Mouse (Mus musculus): ENCODE measurements around the gene Ccdc159. TPM values are rescaled to one million over a fixed set of nuclear protein-coding genes. Genes with fewer than 3 reads are reported as not detected.

The Ccdc159 gene
- polyA plus RNA-seq, 1 experiment from 2014 or later, result 5.5 TPM

DNA sequence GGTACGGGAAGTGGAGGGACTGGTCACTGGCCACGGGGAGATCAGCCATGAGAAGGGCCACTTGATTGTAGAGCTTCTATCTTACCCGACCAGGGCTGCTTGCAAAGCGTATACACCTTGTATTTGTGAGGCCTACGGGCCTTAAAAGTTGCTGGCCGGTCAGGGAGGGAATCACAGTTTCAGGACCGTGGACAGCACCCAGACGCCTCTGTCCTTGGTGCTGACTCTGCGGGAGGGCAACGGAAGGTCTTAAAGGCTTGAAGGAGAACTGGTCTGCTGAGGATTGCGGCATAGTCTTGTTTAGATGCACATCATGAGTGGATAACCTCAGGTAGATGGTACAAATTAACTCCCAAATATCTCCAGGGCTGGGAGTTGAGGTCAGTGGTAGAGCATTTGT, 23.1 kb downstream of the Ccdc159 start:
- Histone ChIP-seq H3K4me1 (no peaks in the 10 kb centered on the region), H3K4me2 (replicated peaks) (no peak overlapping the region), H3K36me3 (no peaks in the 10 kb centered on the region), H3K27me3 (peaks cover 13% of the 10 kb centered on the region; the same call in 1 of the 2 replicates), H3K27ac (replicated peaks) (no peak overlapping the region), H3K4me3 (replicated peaks) (no peak overlapping the region), H3K9me3 (replicated peaks) (no peaks in the 10 kb centered on the region), H3K9ac (no peak overlapping the region)
- 16% methylated on average over 11 of the region's 11 CpGs for WGBS
- no peak for ATAC-seq (ENCODE audit: insufficient number of reproducible peaks, low FRiP score, low TSS enrichment, low read depth)

GRCm38 (mm10) chr9:21951977-21952376, 24.7 kb downstream of the Ccdc159 start:
- Histone ChIP-seq H3K9me3 (replicated peaks) (no peaks in the 10 kb centered on the region), H3K36me3 (no peaks in the 10 kb centered on the region), H3K4me2 (replicated peaks) (no peak overlapping the region), H3K4me1 (peaks cover 7% of the 10 kb centered on the region), H3K9ac (no peak overlapping the region), H3K27ac (replicated peaks) (no peak overlapping the region), H3K27me3 (peaks cover 11% of the 10 kb centered on the region; the same call in 1 of the 2 replicates), H3K4me3 (replicated peaks) (no peak overlapping the region)
- ATAC-seq (ENCODE audit: insufficient number of reproducible peaks, low FRiP score, low TSS enrichment, low read depth), result no peak
- WGBS, result 78% methylated on average over 3 of the region's 3 CpGs

DNA sequence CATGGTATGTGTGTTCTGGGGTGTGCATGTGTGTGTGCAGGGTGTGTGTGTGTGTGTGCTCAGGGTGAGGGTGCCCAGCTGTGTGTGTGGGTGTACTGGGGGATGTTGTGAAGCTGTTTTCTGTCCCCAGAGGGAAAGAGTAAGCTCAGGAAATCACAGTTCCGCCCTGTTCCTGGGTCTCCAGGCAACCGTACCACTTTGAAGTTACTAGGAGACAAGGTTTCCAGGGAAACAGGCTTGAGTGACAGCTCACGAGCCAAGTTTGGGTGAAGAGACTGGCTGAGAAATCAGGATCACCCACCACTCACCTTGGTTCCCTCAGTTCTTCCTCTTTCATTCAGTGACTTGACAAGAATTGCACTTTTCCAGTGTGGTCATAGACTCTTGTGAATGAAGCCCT, 26.3 kb downstream of the Ccdc159 start:
- no peak for ATAC-seq (ENCODE audit: insufficient number of reproducible peaks, low FRiP score, low TSS enrichment, low read depth)
- H3K4me1 ChIP-seq, result peaks cover 7% of the 10 kb centered on the region
- no peaks in the 10 kb centered on the region for H3K36me3 ChIP-seq
- no peak overlapping the region for H3K27ac ChIP-seq (replicated peaks)
- H3K27me3 ChIP-seq, result no peaks in the 10 kb centered on the region
- no peak overlapping the region for H3K9ac ChIP-seq
- no peak overlapping the region for H3K4me2 ChIP-seq (replicated peaks)
- H3K9me3 ChIP-seq (replicated peaks), result no peaks in the 10 kb centered on the region
- 13% methylated on average over 3 of the region's 3 CpGs for WGBS
- H3K4me3 ChIP-seq (replicated peaks), result no peak overlapping the region

DNA sequence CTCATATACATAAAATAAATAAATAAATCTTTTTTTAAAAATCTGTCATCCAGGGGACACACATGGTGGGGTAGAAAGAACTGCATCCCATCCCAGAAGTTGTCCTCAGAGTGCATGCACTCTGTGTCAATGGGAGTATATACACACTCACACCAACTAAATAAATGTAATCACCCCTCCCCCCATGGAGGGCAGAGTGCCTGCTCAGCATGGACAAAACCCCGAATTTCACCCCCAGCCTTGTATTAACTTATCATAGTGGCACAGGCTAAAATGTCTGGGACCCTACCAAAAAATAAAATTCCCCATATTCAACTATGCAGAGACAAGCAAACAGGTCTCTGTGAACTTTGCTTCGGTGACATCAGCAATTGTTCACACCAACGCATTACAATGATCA, 27.4 kb downstream of the Ccdc159 start:
- Histone ChIP-seq H3K9ac (no peak overlapping the region), H3K4me1 (peaks cover 7% of the 10 kb centered on the region), H3K9me3 (replicated peaks) (no peaks in the 10 kb centered on the region), H3K4me3 (replicated peaks) (no peak overlapping the region), H3K36me3 (no peaks in the 10 kb centered on the region), H3K27ac (replicated peaks) (no peak overlapping the region), H3K27me3 (peaks cover 4% of the 10 kb centered on the region), H3K4me2 (replicated peaks) (0 out of 2 replicates have a peak overlapping the region, but pooled peaks have one; percentile 63)
- no peak for ATAC-seq (ENCODE audit: insufficient number of reproducible peaks, low FRiP score, low TSS enrichment, low read depth)
- 79% methylated on average over 3 of the region's 3 CpGs for WGBS

DNA sequence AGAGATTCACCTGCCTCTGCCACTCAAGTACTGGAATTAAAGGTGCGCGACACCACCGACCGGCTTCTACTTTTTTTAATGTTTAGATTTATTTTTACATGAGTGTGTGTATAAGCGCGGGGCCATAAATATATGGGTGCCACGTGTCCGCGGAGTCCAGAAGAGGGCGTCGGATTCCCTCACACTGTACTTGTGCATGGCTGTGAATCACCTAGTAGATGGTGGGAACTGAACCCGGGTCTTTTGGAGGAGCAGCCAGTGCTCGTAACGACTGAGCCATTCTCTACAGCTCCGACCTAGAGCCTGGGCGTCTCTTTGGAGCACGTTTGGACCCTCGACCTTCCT, 27.9 kb downstream of the Ccdc159 start:
- H3K27ac ChIP-seq (replicated peaks), result peak overlapping the region; percentile 93; the same call in 1 of the 2 replicates
- H3K4me3 ChIP-seq (replicated peaks), result peak overlapping the region; percentile 85
- no peaks in the 10 kb centered on the region for H3K9me3 ChIP-seq (replicated peaks)
- H3K36me3 ChIP-seq, result no peaks in the 10 kb centered on the region
- peak; percentile 50 for ATAC-seq (ENCODE audit: insufficient number of reproducible peaks, low FRiP score, low TSS enrichment, low read depth)
- H3K4me2 ChIP-seq (replicated peaks), result peak overlapping the region; percentile 63
- H3K27me3 ChIP-seq, result peaks cover 10% of the 10 kb centered on the region
- H3K9ac ChIP-seq, result no peak overlapping the region
- H3K4me1 ChIP-seq, result peaks cover 7% of the 10 kb centered on the region
- WGBS, result 2% methylated on average over 18 of the region's 18 CpGs

GRCm38 (mm10) chr9:21955570-21956281, 28.5 kb downstream of the Ccdc159 start, which contains the start of gene Swsap1:
TSS of gene Swsap1 (plus strand) at chr9:21955755.
- peak; percentile 98 for ATAC-seq (ENCODE audit: insufficient number of reproducible peaks, low FRiP score, low TSS enrichment, low read depth)
- peak within 1 kb of the TSS; percentile 63 for H3K4me2 ChIP-seq (replicated peaks)
- no peaks in the 10 kb centered on the region for H3K9me3 ChIP-seq (replicated peaks)
- H3K27ac ChIP-seq (replicated peaks), result peak within 1 kb of the TSS; percentile 93
- under 1% methylated on average over 54 of the region's 54 CpGs for WGBS
- H3K4me3 ChIP-seq (replicated peaks), result peak within 1 kb of the TSS; percentile 85
- H3K36me3 ChIP-seq, result no peaks in the 10 kb centered on the region
- H3K27me3 ChIP-seq, result peaks cover 15% of the 10 kb centered on the region
- H3K4me1 ChIP-seq, result peaks cover 11% of the 10 kb centered on the region
- peak within 1 kb of the TSS; percentile 62 for H3K9ac ChIP-seq

GRCm38 (mm10) chr9:21958372-21958771, 31.1 kb downstream of the Ccdc159 start:
- Histone ChIP-seq H3K27me3 (peaks cover 41% of the 10 kb centered on the region), H3K36me3 (no peaks in the 10 kb centered on the region), H3K4me2 (replicated peaks) (no peak overlapping the region), H3K4me1 (peaks cover 37% of the 10 kb centered on the region), H3K27ac (replicated peaks) (no peak overlapping the region), H3K9me3 (replicated peaks) (no peaks in the 10 kb centered on the region), H3K9ac (no peak overlapping the region), H3K4me3 (replicated peaks) (no peak overlapping the region)
- whole genome bisulfite sequencing, result 84% methylated on average over 5 of the region's 5 CpGs
- ATAC-seq (ENCODE audit: insufficient number of reproducible peaks, low FRiP score, low TSS enrichment, low read depth), result no peak

DNA sequence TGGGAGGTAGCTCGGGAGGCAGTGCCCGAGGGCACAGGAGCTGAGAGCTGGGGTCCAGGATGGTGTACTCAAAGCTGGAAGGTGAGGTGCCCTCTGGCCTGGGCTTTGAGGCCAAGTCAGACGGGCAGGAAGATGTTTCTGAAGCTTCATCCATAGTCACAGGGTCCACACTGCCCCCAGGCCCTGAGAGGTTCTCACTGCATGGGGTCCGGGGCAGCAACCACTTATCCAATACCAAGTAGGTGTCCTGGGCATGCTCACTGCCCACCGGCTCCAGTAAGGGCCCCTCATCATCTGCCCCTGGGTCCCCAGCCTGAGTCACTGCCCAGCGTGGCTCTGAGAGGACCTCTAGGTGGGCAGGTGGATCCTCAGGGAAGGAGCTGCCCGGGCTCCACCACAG, 32.0 kb downstream of the Ccdc159 start:
- H3K9me3 ChIP-seq (replicated peaks), result no peaks in the 10 kb centered on the region
- no peak overlapping the region for H3K4me2 ChIP-seq (replicated peaks)
- 81% methylated on average over 7 of the region's 7 CpGs for WGBS
- H3K27ac ChIP-seq (replicated peaks), result no peak overlapping the region
- H3K4me3 ChIP-seq (replicated peaks), result no peak overlapping the region
- H3K36me3 ChIP-seq, result no peaks in the 10 kb centered on the region
- peaks cover 41% of the 10 kb centered on the region for H3K4me1 ChIP-seq
- no peak overlapping the region for H3K9ac ChIP-seq
- H3K27me3 ChIP-seq, result peaks cover 42% of the 10 kb centered on the region
- no peak for ATAC-seq (ENCODE audit: insufficient number of reproducible peaks, low FRiP score, low TSS enrichment, low read depth)

DNA sequence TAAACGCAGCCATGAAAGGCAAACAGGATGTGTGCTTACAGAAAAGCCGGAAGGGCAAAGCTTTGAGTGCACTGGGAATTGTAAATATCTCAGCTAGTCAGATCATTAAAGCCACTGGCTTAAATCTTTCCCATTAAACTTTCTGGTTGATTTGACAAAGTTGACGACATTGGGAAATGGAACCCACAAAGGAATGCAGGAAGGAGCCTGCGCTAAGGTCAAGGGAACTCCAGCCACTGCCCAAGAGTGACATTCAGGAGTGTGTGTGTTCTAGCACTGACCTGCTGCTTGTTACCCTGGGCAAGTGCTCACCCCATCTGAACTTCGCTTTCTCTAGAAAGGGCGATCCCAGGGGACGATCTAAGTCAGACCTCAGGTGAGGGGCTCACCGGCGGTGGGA, 32.9 kb downstream of the Ccdc159 start:
- Histone ChIP-seq H3K36me3 (no peaks in the 10 kb centered on the region), H3K9ac (no peak overlapping the region), H3K4me3 (replicated peaks) (no peak overlapping the region), H3K9me3 (replicated peaks) (no peaks in the 10 kb centered on the region), H3K4me2 (replicated peaks) (no peak overlapping the region), H3K27me3 (peaks cover 42% of the 10 kb centered on the region), H3K27ac (replicated peaks) (no peak overlapping the region), H3K4me1 (peaks cover 41% of the 10 kb centered on the region)
- WGBS, result 50% methylated on average over 9 of the region's 9 CpGs
- ATAC-seq (ENCODE audit: insufficient number of reproducible peaks, low FRiP score, low TSS enrichment, low read depth), result no peak

GRCm38 (mm10) chr9:21960558-21961208, 33.4 kb downstream of the Ccdc159 start:
- Histone ChIP-seq H3K36me3 (no peaks in the 10 kb centered on the region), H3K4me2 (replicated peaks) (no peak overlapping the region), H3K4me3 (replicated peaks) (no peak overlapping the region), H3K4me1 (peaks cover 41% of the 10 kb centered on the region), H3K27me3 (peaks cover 42% of the 10 kb centered on the region), H3K9ac (no peak overlapping the region), H3K27ac (replicated peaks) (no peak overlapping the region), H3K9me3 (replicated peaks) (no peaks in the 10 kb centered on the region)
- WGBS, result 13% methylated on average over 26 of the region's 26 CpGs
- ATAC-seq (ENCODE audit: insufficient number of reproducible peaks, low FRiP score, low TSS enrichment, low read depth), result no peak

DNA sequence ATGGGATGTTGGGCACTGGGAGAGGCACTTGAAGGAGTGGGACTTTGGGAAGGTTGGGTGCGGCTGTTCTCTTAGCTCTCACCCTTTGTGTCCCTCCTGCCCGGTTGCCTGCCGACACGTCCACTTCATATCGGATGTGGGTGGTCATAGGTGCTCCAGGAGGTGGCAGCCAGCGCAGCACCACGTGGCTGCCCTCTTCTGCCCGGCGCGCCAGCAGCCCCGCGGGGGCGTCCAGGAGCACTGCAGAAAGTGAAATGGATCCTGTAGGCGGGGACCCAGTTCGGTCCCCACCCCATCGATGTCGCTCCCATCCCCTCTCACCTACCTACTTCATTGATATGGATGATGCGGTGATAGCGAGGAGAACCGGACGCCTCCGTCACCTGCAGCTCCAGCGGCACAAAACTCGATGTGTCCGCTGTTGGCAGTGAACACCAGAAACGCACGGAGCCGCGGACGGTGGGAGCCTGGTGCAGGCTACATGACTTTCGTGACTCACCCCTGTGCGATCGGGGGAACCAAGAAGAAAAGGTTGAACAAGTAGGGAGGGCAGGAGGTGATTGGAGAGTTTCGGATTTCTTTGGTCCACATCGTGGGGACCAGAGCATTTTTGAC, 34.2 kb downstream of the Ccdc159 start:
- Histone ChIP-seq H3K9ac (no peak overlapping the region), H3K27me3 (peaks cover 42% of the 10 kb centered on the region), H3K4me1 (peaks cover 38% of the 10 kb centered on the region), H3K4me2 (replicated peaks) (peak overlapping the region; percentile 78), H3K27ac (replicated peaks) (no peak overlapping the region), H3K36me3 (no peaks in the 10 kb centered on the region), H3K4me3 (replicated peaks) (peak overlapping the region; percentile 47), H3K9me3 (replicated peaks) (no peaks in the 10 kb centered on the region)
- WGBS, result 2% methylated on average over 35 of the region's 35 CpGs
- ATAC-seq (ENCODE audit: insufficient number of reproducible peaks, low FRiP score, low TSS enrichment, low read depth), result no peak
